Mouse (Mus musculus) kidney, adult 11 months (tissue): ENCODE data around the gene Rbm47.
A peak's percentile ranks its signal among the peaks of the same experiment; 100 is the strongest.

ENCODE experiments used
- DNase-seq: peaks from one replicate; pipeline ENCODE4 v3.0.0; 2022

Rbm47 gene

DNA sequence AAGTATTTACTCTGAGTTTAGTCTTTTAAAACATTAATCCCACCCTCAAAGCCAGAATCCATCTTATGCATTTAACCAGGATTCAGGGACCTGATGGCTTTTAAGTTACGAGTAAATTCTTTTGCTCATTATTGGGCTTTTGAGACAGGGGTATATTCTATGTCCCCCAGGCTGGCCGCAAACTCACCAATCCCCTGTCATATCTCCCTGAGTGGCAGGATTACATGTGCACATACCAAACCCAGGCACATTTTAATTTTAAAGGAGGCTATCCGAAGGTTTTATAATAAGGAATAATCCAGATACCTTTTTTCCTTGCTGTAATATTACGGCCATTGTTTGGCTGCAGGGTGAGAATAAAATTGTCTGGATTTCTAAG is 111.3 kb downstream of the Rbm47 start:
- DNase-seq, result no peak

GRCm38 (mm10) chr5:66058844-66059243 is 114.1 kb downstream of the Rbm47 start:
- no peak for DNase-seq

- DNase-seq, result no peak
Observed at GRCm38 (mm10) chr5:66056680-66057079, 116.2 kb downstream of the Rbm47 start.

DNA sequence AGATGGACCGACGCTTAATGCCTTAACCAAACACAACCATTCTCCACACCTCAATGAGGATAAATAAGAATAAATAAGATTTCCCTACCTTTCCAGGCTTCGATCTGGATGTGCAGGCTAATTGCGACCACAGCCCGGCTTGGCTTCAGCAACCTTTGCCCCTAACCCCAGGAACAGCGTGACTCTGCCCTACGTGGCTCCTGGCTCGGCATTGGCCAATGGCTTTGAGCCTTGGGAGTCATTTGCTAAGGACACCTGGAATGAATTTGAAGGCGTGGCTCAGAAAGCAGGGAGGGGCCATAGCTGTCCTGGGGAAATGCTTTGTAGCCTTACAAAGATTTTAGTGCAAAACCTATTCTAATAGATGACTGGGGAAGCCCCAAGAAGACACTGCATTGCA is 118.5 kb downstream of the Rbm47 start:
- peak; percentile 89 for DNase-seq

GRCm38 (mm10) chr5:66052777-66053548 is 120.0 kb downstream of the Rbm47 start:
- peak; percentile 94 for DNase-seq

GRCm38 (mm10) chr5:66050841-66051240 is 122.1 kb downstream of the Rbm47 start:
- no peak for DNase-seq

- DNase-seq, result no peak
Observed at GRCm38 (mm10) chr5:66046356-66046755, 126.6 kb downstream of the Rbm47 start.

GRCm38 (mm10) chr5:66043897-66044296 is 129.0 kb downstream of the Rbm47 start:
- DNase-seq, result peak; percentile 51

- no peak for DNase-seq
Observed at GRCm38 (mm10) chr5:66042651-66043340, 130.1 kb downstream of the Rbm47 start.

DNA sequence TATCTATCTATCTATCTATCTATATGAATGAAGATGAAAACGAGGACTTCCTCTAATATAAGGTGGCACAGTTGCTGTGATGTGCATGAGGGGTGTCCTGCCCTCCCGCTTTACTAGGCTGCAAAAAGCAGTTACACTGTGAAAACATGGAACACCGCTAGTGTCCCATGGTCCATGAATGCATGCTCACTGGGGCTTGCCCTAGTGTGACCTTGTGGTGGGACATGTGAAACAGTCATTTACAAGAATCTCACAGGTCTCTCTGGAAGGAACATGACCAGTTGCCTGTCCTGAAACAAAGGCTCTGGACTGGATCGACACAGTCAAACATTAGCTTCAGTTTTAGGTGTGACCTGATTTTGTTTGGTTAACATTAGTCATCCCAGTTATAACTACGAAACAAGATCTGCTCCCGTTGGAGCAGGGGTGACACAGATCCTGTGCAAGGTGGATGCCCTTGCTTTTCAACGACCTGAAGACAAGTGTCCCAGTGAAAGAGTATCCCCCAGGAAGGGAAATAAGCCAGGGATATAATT is 132.1 kb downstream of the Rbm47 start:
- DNase-seq, result peak; percentile 30

- DNase-seq, result no peak
Observed at GRCm38 (mm10) chr5:66039813-66040212, 133.1 kb downstream of the Rbm47 start.

DNA sequence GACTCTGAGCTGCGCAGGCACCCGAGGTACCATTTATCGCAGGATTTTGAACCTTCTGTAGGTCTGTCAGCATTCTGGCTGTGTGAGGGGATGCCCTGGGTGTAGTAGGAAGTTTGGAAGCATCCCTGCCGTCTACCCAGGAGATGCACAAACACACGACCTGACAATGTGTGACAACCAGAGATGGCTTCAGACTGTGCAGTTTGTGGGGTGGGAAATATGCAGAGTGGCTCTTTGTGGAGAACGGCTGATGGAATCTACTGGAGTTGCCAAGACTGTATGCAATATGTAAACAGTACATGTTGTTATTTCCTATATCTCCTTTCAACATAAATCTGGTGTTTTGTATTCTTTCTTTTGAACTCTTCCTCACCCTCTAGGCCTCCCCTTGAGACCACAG is 135.9 kb downstream of the Rbm47 start:
- DNase-seq, result no peak

DNA sequence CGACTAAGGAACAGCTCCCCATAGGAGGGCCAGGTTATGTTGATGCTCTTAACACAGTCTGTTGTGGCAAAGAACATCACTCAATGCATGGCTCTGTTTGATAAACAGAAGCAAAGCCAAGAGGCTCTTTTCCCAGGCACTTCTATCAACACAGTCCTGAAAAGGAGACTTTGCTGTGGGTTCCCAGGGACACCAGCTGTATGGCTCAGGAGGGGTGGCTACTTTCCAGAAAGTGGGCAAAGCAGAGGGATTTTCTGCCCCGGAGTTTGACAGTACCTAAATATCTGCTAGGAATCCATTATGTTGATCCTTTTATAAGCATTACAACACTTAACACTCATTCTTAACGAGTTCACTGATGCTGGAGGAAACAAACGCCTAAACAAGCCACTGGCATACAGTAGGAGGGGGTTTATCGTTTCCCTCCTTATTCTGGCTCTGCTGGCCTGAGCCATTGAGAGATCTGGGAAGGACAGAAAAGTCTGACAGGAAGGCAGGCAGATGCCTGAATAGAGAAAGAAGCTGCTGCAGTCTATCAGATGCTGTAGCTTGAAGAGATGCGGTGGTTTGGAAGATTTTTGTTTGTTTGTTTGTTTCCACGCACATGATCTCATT is 136.4 kb downstream of the Rbm47 start:
- DNase-seq, result no peak

DNA sequence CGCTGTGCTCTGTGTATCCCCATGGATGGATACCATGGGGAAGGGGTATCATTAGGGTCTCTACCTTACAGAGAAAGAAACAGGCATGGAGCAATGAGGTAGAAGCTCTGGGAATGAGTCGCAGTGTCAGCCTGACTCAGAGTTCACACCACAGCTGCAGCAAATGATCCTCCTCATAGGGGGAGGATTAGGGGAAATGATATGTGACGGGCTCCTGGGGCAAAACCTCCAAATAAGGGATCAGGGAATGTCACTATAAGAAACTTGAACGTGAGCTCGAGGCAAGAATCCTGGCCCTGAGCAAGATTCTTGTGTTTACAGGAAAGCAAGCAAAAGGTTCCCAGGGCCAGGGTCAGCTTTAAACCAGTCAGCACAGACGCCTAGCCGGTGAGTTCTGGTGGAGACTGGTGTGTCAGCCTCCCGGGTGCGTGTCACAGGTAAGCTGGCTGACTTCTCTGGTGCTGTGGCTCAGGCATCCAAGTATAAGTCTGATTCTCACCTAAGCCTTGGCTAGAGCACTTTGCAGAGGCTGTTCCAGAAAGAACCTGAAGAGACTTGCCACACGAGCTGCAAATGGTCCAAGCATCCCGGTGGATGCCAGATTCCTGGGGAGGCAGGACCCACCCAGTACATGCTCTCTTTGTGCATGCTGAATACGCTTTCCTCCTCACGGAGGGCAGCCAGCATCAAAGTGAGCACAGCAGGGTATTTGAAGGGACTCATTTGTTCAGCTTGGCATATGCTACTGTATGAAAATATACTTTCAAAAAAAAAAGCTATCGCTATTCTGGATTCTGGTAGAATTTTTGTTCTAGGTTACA is 138.3 kb downstream of the Rbm47 start:
- peak; percentile 80 for DNase-seq

DNA sequence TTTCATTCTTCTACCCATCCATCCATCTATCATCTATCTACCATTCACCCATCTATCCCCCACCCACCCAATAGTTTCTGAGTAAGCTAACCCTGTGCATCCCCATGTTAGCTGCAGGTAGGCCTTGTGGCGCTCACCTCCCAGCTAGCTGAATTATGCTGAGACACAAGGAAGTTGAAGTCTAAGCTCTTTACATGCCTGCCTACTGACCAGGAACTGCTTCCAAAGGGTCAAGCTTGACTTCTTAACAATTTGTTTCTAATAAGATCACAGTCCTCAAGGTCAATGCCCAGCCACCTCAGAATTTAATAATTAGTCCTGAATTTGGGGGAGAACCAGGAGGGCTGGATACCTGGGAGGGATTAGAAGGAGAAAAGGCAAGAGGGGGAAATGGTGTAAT is 140.1 kb downstream of the Rbm47 start:
- peak; percentile 47 for DNase-seq

- DNase-seq, result no peak
Observed at GRCm38 (mm10) chr5:66031699-66032098, 141.2 kb downstream of the Rbm47 start.

GRCm38 (mm10) chr5:66028232-66028631 is 144.7 kb downstream of the Rbm47 start:
- no peak for DNase-seq

GRCm38 (mm10) chr5:66027206-66027605 is 145.7 kb downstream of the Rbm47 start:
- DNase-seq, result no peak

GRCm38 (mm10) chr5:66026796-66027195 is 146.1 kb downstream of the Rbm47 start:
- no peak for DNase-seq

GRCm38 (mm10) chr5:66015449-66015961 is 157.4 kb downstream of the Rbm47 start:
- DNase-seq, result no peak

GRCm38 (mm10) chr5:66014437-66014836 is 158.5 kb downstream of the Rbm47 start:
- DNase-seq, result peak; percentile 78

DNA sequence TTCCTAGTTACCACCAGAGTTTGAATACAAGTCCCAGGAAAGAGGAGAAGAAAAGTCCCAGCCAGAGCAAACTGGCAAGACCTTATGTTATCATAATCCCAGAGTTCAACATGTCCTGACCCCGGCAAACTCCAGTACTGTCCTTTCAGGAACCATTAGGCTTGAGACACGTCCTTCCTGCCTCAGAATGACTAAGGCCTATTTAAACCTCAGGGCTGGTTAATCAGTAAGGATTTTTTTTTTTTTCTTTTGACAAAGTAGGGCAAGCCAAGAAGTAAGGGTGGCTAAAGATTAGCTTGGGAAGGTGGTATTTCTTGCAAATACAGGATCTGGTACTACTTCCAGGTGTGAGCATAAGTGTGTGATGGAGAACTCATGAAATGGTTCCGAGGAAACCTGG is 158.9 kb downstream of the Rbm47 start:
- peak; percentile 65 for DNase-seq
